Mouse (Mus musculus) kidney, embryonic 15.5 days (tissue): ENCODE results near the gene Slc13a4. TPM values are rescaled to one million over a fixed set of nuclear protein-coding genes. Genes with fewer than 3 reads are reported as not detected.

Source experiments
- polyA plus RNA-seq: library from polyadenylated mRNA; unstranded; fragments of >200 nt; fragmentation: Nextera tagmentation; extraction: Ambion mirVana; gene quantifications from 2 replicates; pipeline ENCODE4 v1.2.1, GENCODE M21; 2015

The Slc13a4 gene
- polyA plus RNA-seq, 1 experiment from 2014 or later, result 0.18 TPM

Other genes starting within 250 kb of the Slc13a4 start
- 26.1 and 28.2 TPM in 2 replicates for gene Cnot4, start 174.4 kb downstream of the Slc13a4 start, polyA plus RNA-seq
- 38.1 and 43.7 TPM in 2 replicates for gene Nup205, start 130.7 kb downstream of the Slc13a4 start, polyA plus RNA-seq
- gene Fam180a, start 18.0 kb upstream of the Slc13a4 start, polyA plus RNA-seq, result 0.23 and 0.47 TPM in 2 replicates
- gene Mtpn, start 231.8 kb upstream of the Slc13a4 start, polyA plus RNA-seq, result 148 and 156 TPM in 2 replicates